Mouse (Mus musculus): ENCODE measurements around the gene Alox12.

GRCm38 (mm10) chr11:70283666-70284065 lies 28.5 kb upstream of the Alox12 start:
- TF ChIP-seq CTCF (IDR thresholded peaks at IDR 0.05; ENCODE audit: borderline replicate concordance, insufficient read depth, low read length): no peak
- TF ChIP-seq POLR2A (IDR thresholded peaks at IDR 0.05; ENCODE audit: low read depth, low read length): no peak
